Mouse (Mus musculus) liver, embryonic 15.5 days (tissue): ENCODE results near the gene Slc26a11. TPM values are rescaled to one million over a fixed set of nuclear protein-coding genes. Genes with fewer than 3 reads are reported as not detected.

Experiments used
- ATAC-seq: fragments of 200-750 bp; cut with Nextera tagmentation; 2 replicates; pipeline ENCODE4 v1.8.0; 2017; ENCODE audit warnings: moderate number of reproducible peaks, mild to moderate bottlenecking, moderate library complexity; ENCODE audit not compliant: insufficient read depth
- H3K27ac ChIP-seq: fragments of 300-500 bp; sonication (generic); replicated peaks from 2 replicates; pipeline ENCODE4 v1.5.1; 2015; ENCODE audit warnings: mild to moderate bottlenecking, inconsistent platforms
- H3K27me3 ChIP-seq: fragments of 300-500 bp; sonication (generic); 2 replicates; pipeline ENCODE4 v1.6.1; 2015; ENCODE audit warnings: mild to moderate bottlenecking, inconsistent platforms
- H3K36me3 ChIP-seq: fragments of 300-500 bp; sonication (generic); replicated peaks from 2 replicates; pipeline ENCODE4 v1.6.1; 2015; ENCODE audit warnings: moderate library complexity, mild to moderate bottlenecking, inconsistent platforms
- H3K4me1 ChIP-seq: fragments of 300-500 bp; sonication (generic); replicated peaks from 2 replicates; pipeline ENCODE4 v1.6.1; 2015; ENCODE audit warnings: inconsistent platforms
- H3K4me2 ChIP-seq: fragments of 300-500 bp; sonication (generic); 2 replicates; pipeline ENCODE4 v1.6.1; 2015; ENCODE audit warnings: moderate library complexity, mild to moderate bottlenecking, inconsistent platforms
- H3K4me3 ChIP-seq: fragments of 300-500 bp; sonication (generic); replicated peaks from 2 replicates; pipeline ENCODE4 v1.5.1; 2015; ENCODE audit warnings: mild to moderate bottlenecking, inconsistent platforms
- H3K9ac ChIP-seq: fragments of 300-500 bp; sonication (generic); 2 replicates; pipeline ENCODE4 v1.6.1; 2015; ENCODE audit warnings: moderate library complexity, mild to moderate bottlenecking, inconsistent platforms
- H3K9me3 ChIP-seq: fragments of 300-500 bp; sonication (generic); replicated peaks from 2 replicates; pipeline ENCODE4 v1.6.1; 2016; ENCODE audit warnings: inconsistent platforms
- WGBS: fragments of 180-500 bp; shearing (Covaris S2); methylation state at CpG from one replicate; pipeline ENCODE4 v1.1.7; 2015; ENCODE audit warnings: mixed read lengths; ENCODE audit not compliant: insufficient replicate concordance; 5-methylcytosine and 5-hydroxymethylcytosine counted together
- polyA plus RNA-seq: library from polyadenylated mRNA; unstranded; fragments of >200 nt; fragmentation: Nextera tagmentation; extraction: Ambion mirVana; gene quantifications from 2 replicates; pipeline ENCODE4 v1.2.1, GENCODE M21; 2015

Gene Slc26a11
- 1.6 and 2.6 TPM in 2 replicates for polyA plus RNA-seq

- ATAC-seq, result peak; percentile 83
- 3% methylated on average over 39 of the region's 40 CpGs for WGBS
- H3K27me3 ChIP-seq, result peaks cover 6% of the 10 kb centered on the region; the same call in 1 of the 2 replicates
Observed at GRCm38 (mm10) chr11:119355443-119356385, at the start of gene Slc26a11, which contains the start of gene Sgsh. TSS of gene Slc26a11 (plus strand) at chr11:119355557. TSS of gene Sgsh (minus strand) at chr11:119355536.

GRCm38 (mm10) chr11:119306762-119307657 lies 48.3 kb upstream of the Slc26a11 start:
- H3K4me1 ChIP-seq, result no peaks in the 10 kb centered on the region
- no peak for ATAC-seq
- H3K27ac ChIP-seq, result no peak overlapping the region
- peaks cover 51% of the 10 kb centered on the region for H3K27me3 ChIP-seq
- no peak overlapping the region for H3K4me3 ChIP-seq
- H3K4me2 ChIP-seq, result no peak overlapping the region
- no peak overlapping the region for H3K9ac ChIP-seq
- H3K9me3 ChIP-seq, result no peaks in the 10 kb centered on the region
- H3K36me3 ChIP-seq, result no peaks in the 10 kb centered on the region
- 47% methylated on average over 13 of the region's 13 CpGs for WGBS

More at GRCm38 (mm10) chr11:119355443-119356385, at the start of gene Slc26a11, which contains the start of gene Sgsh:
- Histone ChIP-seq H3K4me3 (peak within 1 kb of the TSS; percentile 70), H3K4me2 (peak within 1 kb of the TSS; percentile 93), H3K36me3 (no peaks in the 10 kb centered on the region), H3K9ac (peak within 1 kb of the TSS; percentile 61), H3K4me1 (peaks cover 25% of the 10 kb centered on the region), H3K27ac (peak within 1 kb of the TSS; percentile 78), H3K9me3 (no peaks in the 10 kb centered on the region)

GRCm38 (mm10) chr11:119307658-119307867 lies 47.8 kb upstream of the Slc26a11 start, which contains the start of gene Card14:
TSS of gene Card14 (plus strand) at chr11:119307768.
- Histone ChIP-seq H3K27ac (no peak within 1 kb of the TSS), H3K9ac (no peak within 1 kb of the TSS), H3K4me3 (no peak within 1 kb of the TSS), H3K4me2 (no peak within 1 kb of the TSS), H3K9me3 (no peaks in the 10 kb centered on the region), H3K36me3 (no peaks in the 10 kb centered on the region), H3K27me3 (peaks cover 52% of the 10 kb centered on the region), H3K4me1 (no peaks in the 10 kb centered on the region)
- 39% methylated on average over 1 of the region's 1 CpGs for WGBS
- ATAC-seq, result no peak

- H3K36me3 ChIP-seq, result no peaks in the 10 kb centered on the region
- no peak for ATAC-seq
- no peak overlapping the region for H3K9ac ChIP-seq
- H3K4me1 ChIP-seq, result no peaks in the 10 kb centered on the region
- 29% methylated on average over 11 of the region's 11 CpGs for WGBS
- H3K4me2 ChIP-seq, result no peak overlapping the region
- H3K27ac ChIP-seq, result no peak overlapping the region
- H3K9me3 ChIP-seq, result no peaks in the 10 kb centered on the region
- no peak overlapping the region for H3K4me3 ChIP-seq
- H3K27me3 ChIP-seq, result peaks cover 52% of the 10 kb centered on the region
Observed at GRCm38 (mm10) chr11:119307916-119308315, 47.4 kb upstream of the Slc26a11 start.

- no peak overlapping the region for H3K4me2 ChIP-seq
- 18% methylated on average over 10 of the region's 10 CpGs for whole genome bisulfite sequencing
- H3K4me1 ChIP-seq, result no peaks in the 10 kb centered on the region
- no peak overlapping the region for H3K4me3 ChIP-seq
- H3K27me3 ChIP-seq, result peaks cover 35% of the 10 kb centered on the region
- ATAC-seq, result no peak
- no peak overlapping the region for H3K9ac ChIP-seq
- H3K9me3 ChIP-seq, result no peaks in the 10 kb centered on the region
- H3K27ac ChIP-seq, result no peak overlapping the region
- no peaks in the 10 kb centered on the region for H3K36me3 ChIP-seq
Observed at GRCm38 (mm10) chr11:119310621-119311020, 44.7 kb upstream of the Slc26a11 start.

GRCm38 (mm10) chr11:119314252-119314936 lies 41.0 kb upstream of the Slc26a11 start:
- Histone ChIP-seq H3K36me3 (no peaks in the 10 kb centered on the region), H3K4me3 (no peak overlapping the region), H3K4me1 (no peaks in the 10 kb centered on the region), H3K27ac (no peak overlapping the region), H3K27me3 (peaks cover 30% of the 10 kb centered on the region), H3K9me3 (no peaks in the 10 kb centered on the region), H3K9ac (no peak overlapping the region), H3K4me2 (peak overlapping the region; percentile 25; the same call in 1 of the 2 replicates)
- WGBS, result 47% methylated on average over 17 of the region's 17 CpGs
- no peak for ATAC-seq

GRCm38 (mm10) chr11:119316720-119317119 lies 38.6 kb upstream of the Slc26a11 start:
- Histone ChIP-seq H3K4me3 (no peak overlapping the region), H3K27me3 (peaks cover 18% of the 10 kb centered on the region; the same call in 1 of the 2 replicates), H3K4me1 (no peaks in the 10 kb centered on the region), H3K36me3 (no peaks in the 10 kb centered on the region), H3K9ac (no peak overlapping the region), H3K4me2 (no peak overlapping the region), H3K27ac (no peak overlapping the region), H3K9me3 (no peaks in the 10 kb centered on the region)
- 71% methylated on average over 4 of the region's 4 CpGs for WGBS
- ATAC-seq, result no peak

GRCm38 (mm10) chr11:119322521-119322920 lies 32.8 kb upstream of the Slc26a11 start:
- no peak for ATAC-seq
- WGBS, result 51% methylated on average over 13 of the region's 13 CpGs
- H3K4me1 ChIP-seq, result no peaks in the 10 kb centered on the region

GRCm38 (mm10) chr11:119325068-119325467 lies 30.3 kb upstream of the Slc26a11 start:
- no peak overlapping the region for H3K9ac ChIP-seq
- H3K36me3 ChIP-seq, result no peaks in the 10 kb centered on the region
- H3K27ac ChIP-seq, result no peak overlapping the region
- no peak for ATAC-seq
- no peak overlapping the region for H3K4me3 ChIP-seq
- no peak overlapping the region for H3K4me2 ChIP-seq
- no peaks in the 10 kb centered on the region for H3K9me3 ChIP-seq
- H3K27me3 ChIP-seq, result peaks cover 5% of the 10 kb centered on the region
- 64% methylated on average over 1 of the region's 1 CpGs for WGBS
- no peaks in the 10 kb centered on the region for H3K4me1 ChIP-seq

More at GRCm38 (mm10) chr11:119322521-119322920, 32.8 kb upstream of the Slc26a11 start:
- Histone ChIP-seq H3K27ac (no peak overlapping the region), H3K4me2 (no peak overlapping the region), H3K4me3 (no peak overlapping the region), H3K9ac (no peak overlapping the region), H3K36me3 (no peaks in the 10 kb centered on the region), H3K27me3 (peaks cover 4% of the 10 kb centered on the region), H3K9me3 (no peaks in the 10 kb centered on the region)

- Histone ChIP-seq H3K4me2 (no peak overlapping the region), H3K27ac (no peak overlapping the region), H3K9me3 (no peaks in the 10 kb centered on the region), H3K27me3 (peaks cover 34% of the 10 kb centered on the region), H3K4me1 (no peaks in the 10 kb centered on the region), H3K4me3 (no peak overlapping the region), H3K36me3 (no peaks in the 10 kb centered on the region), H3K9ac (no peak overlapping the region)
- no peak for ATAC-seq
- 38% methylated on average over 4 of the region's 4 CpGs for WGBS
Observed at GRCm38 (mm10) chr11:119330592-119330991, 24.8 kb upstream of the Slc26a11 start.
